Mouse (Mus musculus): ENCODE results near the gene Olfr655. TPM values are rescaled to one million over a fixed set of nuclear protein-coding genes. Genes with fewer than 3 reads are reported as not detected.

Gene Olfr655
- polyA plus RNA-seq (2012; rRNA removed): not detected in 2 replicates

DNA sequence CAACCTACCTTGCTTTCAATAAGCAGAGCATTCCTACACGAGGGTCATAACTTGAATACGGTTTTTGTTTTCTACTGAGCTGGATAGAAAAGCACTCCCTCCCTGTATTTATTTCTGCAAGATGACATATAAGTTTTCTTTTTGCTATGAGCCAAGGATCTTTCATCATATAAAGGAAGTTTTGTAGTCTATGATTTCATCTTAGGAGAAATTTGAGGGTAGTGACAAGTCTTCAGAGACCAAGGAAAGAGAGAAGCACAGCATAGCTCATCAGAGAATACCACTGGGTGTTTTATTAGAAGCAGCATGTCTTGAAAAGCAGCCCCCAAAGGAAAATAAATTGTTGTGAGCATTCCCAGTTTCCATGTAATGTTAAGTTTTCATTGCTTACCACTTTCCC lies at the start of gene Olfr655:
Gene Olfr655, minus strand, starts transcription at position 101 of the 400 bp plus-strand sequence.
- Histone ChIP-seq H3K4me1 (ENCODE audit: control insufficient read depth, insufficient read depth, insufficient read length, low read length) (peaks cover 4% of the 10 kb centered on the region; the same call in 1 of the 2 replicates), H3K4me3 (ENCODE audit: low read depth, low read length) (no peak within 1 kb of the TSS), H3K27me3 (ENCODE audit: control insufficient read depth, insufficient read depth, low read length) (no peaks in the 10 kb centered on the region), H3K36me3 (ENCODE audit: control insufficient read depth, insufficient read depth, low read length) (no peaks in the 10 kb centered on the region), H3K27ac (ENCODE audit: insufficient read depth, low read depth, low read length) (no peak within 1 kb of the TSS)
- TF ChIP-seq POLR2A (IDR thresholded peaks at IDR 0.05; ENCODE audit: low read depth, low read length): no peak
- no peak for TF ChIP-seq CTCF (IDR thresholded peaks at IDR 0.05; ENCODE audit: extremely low read depth, insufficient read length, insufficient replicate concordance, low read depth, low read length)
- 87% methylated on average over 2 of the region's 2 CpGs for WGBS

DNA sequence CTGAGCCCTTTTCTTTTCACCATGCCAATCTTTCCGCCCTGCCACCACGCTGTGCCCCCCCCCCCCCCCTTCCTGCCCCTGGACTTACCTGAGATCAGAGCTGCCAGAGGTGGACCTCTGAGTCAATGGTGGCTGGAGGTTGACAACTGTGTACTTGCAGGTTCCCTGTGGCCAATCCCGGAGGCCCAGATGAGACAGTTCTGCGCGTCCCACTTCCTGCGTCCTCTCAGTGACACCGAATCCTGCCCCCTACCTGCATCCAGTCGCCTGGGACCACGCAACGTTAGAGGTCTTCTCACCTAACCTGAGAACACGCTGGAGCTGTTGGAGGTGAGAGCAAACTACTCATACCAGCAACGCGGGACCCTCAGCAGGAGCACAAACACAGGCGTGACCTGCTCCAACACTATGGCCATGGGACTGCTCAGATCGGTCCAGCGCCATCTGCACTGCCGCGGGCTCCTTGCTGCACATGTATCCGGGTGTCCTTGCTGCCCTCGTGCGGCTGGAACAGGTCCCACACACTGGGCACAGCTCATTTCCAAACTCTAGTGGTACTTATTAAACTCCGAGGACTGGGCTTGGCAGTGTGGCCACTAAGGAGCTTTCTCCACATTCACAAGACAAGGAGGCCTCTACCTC lies 45.4 kb upstream of the Olfr655 start, which contains the start of gene Olfr658:
Gene Olfr658, minus strand, starts transcription at position 465 of the 642 bp plus-strand sequence.
- H3K4me3 ChIP-seq (ENCODE audit: low read depth, low read length): peak within 1 kb of the TSS; percentile 50

DNA sequence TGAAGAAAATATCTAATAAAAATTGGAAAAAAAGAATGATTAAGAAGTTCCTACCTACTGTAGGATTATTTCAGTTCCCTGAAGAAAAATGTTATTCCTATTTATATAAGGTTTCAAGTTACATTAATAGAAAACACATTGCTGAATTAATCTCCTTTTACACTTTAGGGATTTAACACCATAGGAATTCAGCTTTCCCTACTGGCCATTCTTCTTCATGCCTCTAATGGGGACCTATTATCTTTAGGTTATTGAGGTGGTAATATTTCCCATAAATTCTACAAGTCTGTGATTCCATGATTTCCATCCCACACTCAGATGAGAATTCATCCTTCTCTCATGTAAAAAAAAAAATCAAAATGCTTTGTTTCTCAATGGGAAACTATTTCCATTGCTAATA lies 22.9 kb upstream of the Olfr655 start, which contains the start of gene Olfr657:
Gene Olfr657, plus strand, starts transcription at position 301 of the 400 bp plus-strand sequence.
- no peaks in the 10 kb centered on the region for H3K27me3 ChIP-seq (ENCODE audit: control insufficient read depth, insufficient read depth, low read length)
- no peaks in the 10 kb centered on the region for H3K4me1 ChIP-seq (ENCODE audit: control insufficient read depth, insufficient read depth, insufficient read length, low read length)
- no peak within 1 kb of the TSS for H3K27ac ChIP-seq (ENCODE audit: insufficient read depth, low read depth, low read length)
- H3K4me3 ChIP-seq (ENCODE audit: low read depth, low read length): no peak within 1 kb of the TSS
- no peak for TF ChIP-seq POLR2A (IDR thresholded peaks at IDR 0.05; ENCODE audit: low read depth, low read length)
- TF ChIP-seq CTCF (IDR thresholded peaks at IDR 0.05; ENCODE audit: extremely low read depth, insufficient read length, insufficient replicate concordance, low read depth, low read length): no peak
- H3K36me3 ChIP-seq (ENCODE audit: control insufficient read depth, insufficient read depth, low read length): no peaks in the 10 kb centered on the region

More for the DNA sequence above, 45.4 kb upstream of the Olfr655 start, which contains the start of gene Olfr658:
- 30% methylated on average over 21 of the region's 22 CpGs for WGBS
- no peaks in the 10 kb centered on the region for H3K27me3 ChIP-seq (ENCODE audit: control insufficient read depth, insufficient read depth, low read length)
- TF ChIP-seq POLR2A (IDR thresholded peaks at IDR 0.05; ENCODE audit: low read depth, low read length) (no peak), CTCF (IDR thresholded peaks at IDR 0.05; ENCODE audit: extremely low read depth, insufficient read length, insufficient replicate concordance, low read depth, low read length) (peak; percentile 35; the same call in 1 of the 2 replicates)
- no peaks in the 10 kb centered on the region for H3K36me3 ChIP-seq (ENCODE audit: control insufficient read depth, insufficient read depth, low read length)
- no peak within 1 kb of the TSS for H3K27ac ChIP-seq (ENCODE audit: insufficient read depth, low read depth, low read length)
- peaks cover 2% of the 10 kb centered on the region; the same call in 1 of the 2 replicates for H3K4me1 ChIP-seq (ENCODE audit: control insufficient read depth, insufficient read depth, insufficient read length, low read length)

GRCm38 (mm10) chr7:104613655-104614054 lies 12.1 kb upstream of the Olfr655 start, which contains the start of gene Olfr656:
TSS of gene Olfr656 (plus strand) at chr7:104613955.
- Histone ChIP-seq H3K27me3 (ENCODE audit: control insufficient read depth, insufficient read depth, low read length) (no peaks in the 10 kb centered on the region), H3K4me3 (ENCODE audit: low read depth, low read length) (no peak within 1 kb of the TSS), H3K27ac (ENCODE audit: insufficient read depth, low read depth, low read length) (no peak within 1 kb of the TSS), H3K4me1 (ENCODE audit: control insufficient read depth, insufficient read depth, insufficient read length, low read length) (no peaks in the 10 kb centered on the region), H3K36me3 (ENCODE audit: control insufficient read depth, insufficient read depth, low read length) (no peaks in the 10 kb centered on the region)
- TF ChIP-seq CTCF (IDR thresholded peaks at IDR 0.05; ENCODE audit: extremely low read depth, insufficient read length, insufficient replicate concordance, low read depth, low read length) (no peak), POLR2A (IDR thresholded peaks at IDR 0.05; ENCODE audit: low read depth, low read length) (no peak)
- WGBS: 73% methylated on average over 4 of the region's 4 CpGs

DNA sequence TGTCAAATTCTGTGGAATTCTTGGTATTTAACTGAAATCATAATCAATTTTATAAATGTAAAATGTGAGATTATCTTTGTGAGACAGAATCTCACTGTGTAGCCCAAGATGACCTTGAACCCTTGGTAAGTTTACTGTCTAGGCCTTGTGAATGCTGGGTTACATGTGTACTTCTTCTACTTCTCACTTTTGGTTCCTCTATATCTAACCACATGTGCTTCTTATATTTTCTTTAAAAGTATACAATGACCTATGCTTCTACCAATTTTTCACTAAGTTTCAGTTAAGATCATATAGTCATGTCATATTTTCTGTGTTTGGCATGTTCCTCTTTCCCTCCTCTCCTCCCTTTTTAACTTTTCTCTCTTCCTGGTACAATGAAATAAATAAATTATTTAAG lies 3.1 kb upstream of the Olfr655 start:
- H3K36me3 ChIP-seq (ENCODE audit: control insufficient read depth, insufficient read depth, low read length): no peaks in the 10 kb centered on the region
- no peaks in the 10 kb centered on the region for H3K27me3 ChIP-seq (ENCODE audit: control insufficient read depth, insufficient read depth, low read length)
- H3K4me1 ChIP-seq (ENCODE audit: control insufficient read depth, insufficient read depth, insufficient read length, low read length): peaks cover 2% of the 10 kb centered on the region; the same call in 1 of the 2 replicates
- TF ChIP-seq CTCF (IDR thresholded peaks at IDR 0.05; ENCODE audit: extremely low read depth, insufficient read length, insufficient replicate concordance, low read depth, low read length) (no peak), POLR2A (IDR thresholded peaks at IDR 0.05; ENCODE audit: low read depth, low read length) (no peak)
- H3K4me3 ChIP-seq (ENCODE audit: low read depth, low read length): no peak overlapping the region
- no peak overlapping the region for H3K27ac ChIP-seq (ENCODE audit: insufficient read depth, low read depth, low read length)

DNA sequence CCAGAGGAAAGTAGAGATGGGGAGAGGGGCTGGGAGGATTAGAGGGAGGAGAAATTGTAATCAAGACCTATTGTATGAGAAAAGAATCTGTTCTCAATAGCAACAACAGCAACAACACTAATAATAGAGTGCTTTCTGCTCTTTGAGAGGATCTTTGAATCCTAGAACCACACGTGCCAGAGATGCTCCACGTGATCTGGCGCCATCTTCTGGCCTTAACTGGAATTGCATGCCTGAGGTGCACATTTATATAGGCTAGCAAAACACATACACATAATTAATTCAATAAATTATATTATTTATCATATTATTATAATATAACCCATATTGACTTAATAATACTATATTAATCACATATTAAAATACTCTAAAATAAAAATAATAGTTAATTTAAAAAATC lies 1.6 kb upstream of the Olfr655 start:
- no peaks in the 10 kb centered on the region for H3K36me3 ChIP-seq (ENCODE audit: control insufficient read depth, insufficient read depth, low read length)
- H3K27ac ChIP-seq (ENCODE audit: insufficient read depth, low read depth, low read length): no peak overlapping the region
- peaks cover 2% of the 10 kb centered on the region; the same call in 1 of the 2 replicates for H3K4me1 ChIP-seq (ENCODE audit: control insufficient read depth, insufficient read depth, insufficient read length, low read length)
- H3K27me3 ChIP-seq (ENCODE audit: control insufficient read depth, insufficient read depth, low read length): no peaks in the 10 kb centered on the region
- WGBS: 8% methylated on average over 3 of the region's 3 CpGs
- TF ChIP-seq CTCF (IDR thresholded peaks at IDR 0.05; ENCODE audit: extremely low read depth, insufficient read length, insufficient replicate concordance, low read depth, low read length) (peak; percentile 74; the same call in 1 of the 2 replicates), POLR2A (IDR thresholded peaks at IDR 0.05; ENCODE audit: low read depth, low read length) (no peak)
- H3K4me3 ChIP-seq (ENCODE audit: low read depth, low read length): no peak overlapping the region

- no peak for TF ChIP-seq POLR2A (IDR thresholded peaks at IDR 0.05; ENCODE audit: low read depth, low read length)
- TF ChIP-seq CTCF (IDR thresholded peaks at IDR 0.05; ENCODE audit: extremely low read depth, insufficient read length, insufficient replicate concordance, low read depth, low read length): no peak
- 84% methylated on average over 5 of the region's 5 CpGs for WGBS
- no peak overlapping the region for H3K4me3 ChIP-seq (ENCODE audit: low read depth, low read length)
- H3K27ac ChIP-seq (ENCODE audit: insufficient read depth, low read depth, low read length): no peak overlapping the region
- no peaks in the 10 kb centered on the region for H3K4me1 ChIP-seq (ENCODE audit: control insufficient read depth, insufficient read depth, insufficient read length, low read length)
- H3K27me3 ChIP-seq (ENCODE audit: control insufficient read depth, insufficient read depth, low read length): no peaks in the 10 kb centered on the region
- no peaks in the 10 kb centered on the region for H3K36me3 ChIP-seq (ENCODE audit: control insufficient read depth, insufficient read depth, low read length)
Measured at GRCm38 (mm10) chr7:104588274-104588673, 13.3 kb downstream of the Olfr655 start.

All from small intestine, adult 2 months (tissue).